Mouse (Mus musculus) T-helper 2 cell (primary cell): ENCODE measurements around the gene Nfib.

Experiments used
- in situ Hi-C: fragments of 300-600 bp; cut with MboI, MseI; formaldehyde crosslinking; loops from one replicate; pipeline ENCODE4 v1.15.1; 2025; ENCODE audit warnings: high pct_unique_total_duplicates

Gene Nfib

GRCm38 (mm10) chr4:82398282-82398681 lies 307.3 kb downstream of the Nfib start:
- in situ Hi-C loops: no loop called here

- in situ Hi-C loops: no loop called here
Measured at GRCm38 (mm10) chr4:82396805-82397204, 308.7 kb downstream of the Nfib start.

DNA sequence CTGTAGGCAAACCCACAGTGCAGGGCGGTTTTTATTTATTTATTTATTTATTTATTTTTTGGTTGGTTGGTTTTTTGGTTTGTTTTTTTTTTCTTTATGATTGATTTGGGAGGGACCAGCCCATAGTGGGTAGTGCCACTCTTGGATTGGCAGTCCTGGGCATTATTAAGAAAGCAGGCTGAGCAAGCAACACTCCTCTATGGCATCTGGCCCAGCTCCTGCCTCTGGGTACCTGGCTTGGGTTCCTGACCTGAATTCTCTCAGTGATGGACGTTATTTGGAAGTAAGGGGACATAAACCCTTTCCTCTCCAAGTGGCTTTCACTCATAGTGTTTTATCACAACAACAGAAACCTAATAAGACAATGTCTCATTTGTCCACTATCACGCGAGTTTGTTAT lies 309.5 kb downstream of the Nfib start:
- in situ Hi-C loops: no loop called here

DNA sequence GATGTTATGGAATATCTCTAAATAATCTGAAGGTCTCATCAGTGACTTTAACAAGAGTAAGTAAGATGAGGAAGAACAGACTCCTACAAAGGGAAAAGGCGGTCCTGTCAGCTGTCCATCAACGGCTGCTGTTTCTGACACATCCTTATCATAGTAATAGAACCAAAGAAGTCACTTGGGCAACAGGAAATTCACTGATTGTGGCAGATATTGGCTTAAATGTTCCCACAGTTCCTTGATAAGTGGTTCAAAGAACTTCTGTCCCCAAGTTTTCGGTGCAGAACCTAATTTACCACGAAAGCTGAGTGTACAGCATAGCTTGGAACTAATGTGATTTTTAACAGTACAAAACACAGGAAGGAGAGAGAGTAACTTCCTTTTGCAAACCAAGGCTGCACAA lies 311.2 kb downstream of the Nfib start:
- in situ Hi-C loops: no loop called here

- in situ Hi-C loops: no loop called here
Measured at GRCm38 (mm10) chr4:82393021-82393420, 312.5 kb downstream of the Nfib start.

DNA sequence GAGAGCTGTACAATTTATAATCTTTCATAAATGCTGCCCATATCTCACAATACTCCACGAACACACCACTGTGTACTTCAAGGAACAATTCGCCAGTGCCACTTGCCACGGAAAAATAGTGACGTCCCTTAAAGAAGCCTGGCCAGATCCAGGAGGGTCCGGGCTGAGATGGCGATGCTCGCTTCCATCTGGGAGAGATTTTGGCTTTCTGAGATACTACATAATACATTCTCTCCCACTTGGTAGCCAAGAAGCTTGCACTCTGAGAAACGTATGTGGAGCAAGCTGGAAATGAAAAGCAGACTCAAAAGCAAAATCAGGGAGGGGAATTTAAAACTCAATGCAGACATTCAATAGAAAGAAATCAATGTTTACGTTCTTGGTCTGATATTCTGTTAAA lies 313.1 kb downstream of the Nfib start:
- in situ Hi-C loops: no loop called here

DNA sequence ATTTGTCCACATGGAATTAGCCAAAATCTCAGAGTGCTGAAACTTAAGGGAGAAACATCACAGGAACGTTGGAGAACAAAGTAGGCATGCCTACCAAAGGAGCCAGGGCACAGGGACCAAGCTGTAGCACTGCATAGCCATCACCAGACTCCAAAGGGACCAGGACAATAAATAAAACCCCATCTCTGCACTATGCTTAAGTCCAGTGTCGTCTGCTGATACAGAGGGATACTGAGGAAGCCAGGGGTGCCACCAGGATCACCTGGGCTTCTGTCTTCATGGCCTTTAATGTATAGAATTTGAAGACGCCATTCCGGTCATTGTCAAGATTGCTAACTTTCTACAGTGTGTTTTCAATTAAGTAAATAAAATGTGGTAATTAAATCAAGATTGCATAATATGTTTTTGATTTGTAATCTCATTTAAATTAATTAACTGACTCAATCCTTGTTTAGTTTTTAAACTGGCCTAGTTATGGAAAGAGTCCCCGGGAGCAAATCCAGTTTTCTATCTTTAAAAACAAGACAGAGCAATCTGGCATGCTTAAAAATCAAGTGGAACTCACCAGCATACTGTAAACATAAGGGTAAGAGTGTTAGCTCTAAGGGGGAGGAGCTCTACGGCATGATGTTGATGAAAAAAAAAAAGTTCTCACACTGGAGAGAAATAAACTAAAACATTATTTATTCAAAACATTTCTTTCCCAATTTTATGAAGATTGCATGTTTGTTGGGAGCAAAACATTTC lies 313.7 kb downstream of the Nfib start:
- in situ Hi-C loops: no loop called here

GRCm38 (mm10) chr4:82390545-82390944 lies 315.0 kb downstream of the Nfib start:
- in situ Hi-C loops: no loop called here

- in situ Hi-C loops: no loop called here
Measured at GRCm38 (mm10) chr4:82389876-82390275, 315.7 kb downstream of the Nfib start.

- in situ Hi-C loops: no loop called here
Measured at GRCm38 (mm10) chr4:82387620-82388019, 317.9 kb downstream of the Nfib start.

DNA sequence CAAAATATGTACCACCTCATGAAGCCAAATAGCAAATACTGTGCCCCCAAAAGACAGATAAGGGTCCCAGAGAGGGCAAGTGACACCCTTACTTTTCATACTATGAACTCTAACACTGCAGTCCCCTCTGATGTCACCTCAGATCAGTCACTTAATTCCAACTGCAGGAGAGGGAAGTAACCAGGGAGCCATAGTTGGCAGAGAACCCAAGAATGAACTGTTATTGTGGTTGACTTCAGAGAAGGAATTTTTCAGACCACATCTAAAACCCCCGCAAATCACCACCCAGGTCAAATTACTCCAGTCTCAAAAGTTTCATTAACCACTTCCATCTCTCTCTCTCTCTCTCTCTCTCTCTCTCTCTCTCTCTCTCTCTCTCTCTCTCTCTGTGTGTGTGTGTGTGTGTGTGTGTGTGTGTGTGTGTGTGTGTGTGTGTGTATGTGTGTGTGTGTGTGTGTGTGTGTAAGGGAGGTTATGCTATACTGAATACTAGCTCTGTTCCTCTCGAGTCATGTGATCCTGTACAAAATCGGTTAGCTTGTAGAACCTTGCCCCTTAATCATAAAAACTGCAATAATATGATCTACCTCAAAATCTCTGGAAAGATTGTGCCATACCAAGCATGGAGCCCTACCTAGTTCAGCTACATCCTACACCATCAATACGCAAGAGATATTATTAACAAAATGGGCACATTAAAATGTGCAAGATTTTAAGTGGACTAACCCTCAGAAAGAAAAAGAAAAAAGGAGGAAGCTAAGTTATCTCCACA lies 319.1 kb downstream of the Nfib start:
- in situ Hi-C loops: no loop called here

- in situ Hi-C loops: no loop called here
Measured at GRCm38 (mm10) chr4:82385638-82386037, 319.9 kb downstream of the Nfib start.

GRCm38 (mm10) chr4:82383991-82384731 lies 321.4 kb downstream of the Nfib start:
- in situ Hi-C loops: no loop called here

DNA sequence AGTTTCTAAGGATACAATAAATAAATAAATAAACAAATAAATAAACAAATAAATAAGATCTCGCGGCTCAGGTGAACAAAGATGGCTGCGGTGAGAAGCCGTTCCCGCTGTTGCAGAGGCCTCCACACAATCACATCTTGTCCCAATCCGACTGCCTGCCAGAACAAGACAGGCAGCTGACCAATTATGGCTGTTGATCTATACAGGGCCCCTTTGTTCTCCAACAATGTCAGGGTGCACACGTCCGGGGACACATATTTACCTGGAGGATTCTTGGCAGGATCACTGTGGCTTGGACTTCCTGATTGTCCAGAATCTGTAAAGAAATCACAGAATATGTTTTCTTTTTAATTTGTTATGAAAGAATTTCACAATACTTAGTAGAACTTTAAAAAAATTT lies 322.2 kb downstream of the Nfib start:
- in situ Hi-C loops: no loop called here

DNA sequence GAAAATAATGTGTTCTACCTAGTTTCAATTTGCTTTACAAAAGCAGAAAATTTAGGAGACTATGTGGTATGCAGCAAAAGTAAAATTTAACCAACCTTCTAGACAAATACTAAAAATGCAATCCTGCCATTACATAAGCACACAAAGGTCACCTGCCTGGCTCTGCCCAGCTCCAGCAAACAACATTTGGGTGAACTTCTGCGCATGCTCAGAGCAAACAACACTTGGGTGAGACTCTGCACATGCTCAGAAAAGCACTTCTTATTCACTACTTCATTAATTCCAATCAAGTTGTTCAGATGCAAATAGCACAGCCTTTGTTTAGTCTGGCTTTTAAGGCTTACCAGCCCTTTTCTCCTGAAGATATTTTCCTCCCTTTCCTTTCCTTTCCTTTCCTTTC lies 323.8 kb downstream of the Nfib start:
- in situ Hi-C loops: no loop called here

- in situ Hi-C loops: no loop called here
Measured at GRCm38 (mm10) chr4:82380578-82380977, 325.0 kb downstream of the Nfib start.

- in situ Hi-C loops: no loop called here
Measured at GRCm38 (mm10) chr4:82378050-82378449, 327.5 kb downstream of the Nfib start.

- in situ Hi-C loops: no loop called here
Measured at GRCm38 (mm10) chr4:82377621-82378020, 327.9 kb downstream of the Nfib start.

GRCm38 (mm10) chr4:82374560-82374959 lies 331.0 kb downstream of the Nfib start:
- in situ Hi-C loops: no loop called here

DNA sequence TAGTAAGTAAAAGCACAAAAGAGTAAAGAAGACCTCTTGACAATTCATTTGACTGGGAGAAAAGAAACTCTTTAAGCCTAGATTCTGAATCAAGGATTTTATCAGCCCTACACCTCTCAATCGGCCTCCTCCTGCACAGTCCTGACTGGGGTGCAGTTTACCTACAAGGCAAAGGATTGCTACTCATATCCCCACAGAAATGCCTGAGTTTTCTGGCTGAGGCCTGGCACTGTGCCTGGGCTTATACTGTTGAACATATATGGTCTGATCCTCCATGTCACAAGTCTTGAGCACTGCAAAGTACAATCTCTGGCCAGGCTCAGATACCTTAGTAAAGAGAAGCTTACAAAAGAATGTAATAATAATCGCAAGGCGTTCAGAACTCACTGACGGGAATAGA lies 333.3 kb downstream of the Nfib start:
- in situ Hi-C loops: no loop called here

GRCm38 (mm10) chr4:82371471-82371870 lies 334.1 kb downstream of the Nfib start:
- in situ Hi-C loops: no loop called here

DNA sequence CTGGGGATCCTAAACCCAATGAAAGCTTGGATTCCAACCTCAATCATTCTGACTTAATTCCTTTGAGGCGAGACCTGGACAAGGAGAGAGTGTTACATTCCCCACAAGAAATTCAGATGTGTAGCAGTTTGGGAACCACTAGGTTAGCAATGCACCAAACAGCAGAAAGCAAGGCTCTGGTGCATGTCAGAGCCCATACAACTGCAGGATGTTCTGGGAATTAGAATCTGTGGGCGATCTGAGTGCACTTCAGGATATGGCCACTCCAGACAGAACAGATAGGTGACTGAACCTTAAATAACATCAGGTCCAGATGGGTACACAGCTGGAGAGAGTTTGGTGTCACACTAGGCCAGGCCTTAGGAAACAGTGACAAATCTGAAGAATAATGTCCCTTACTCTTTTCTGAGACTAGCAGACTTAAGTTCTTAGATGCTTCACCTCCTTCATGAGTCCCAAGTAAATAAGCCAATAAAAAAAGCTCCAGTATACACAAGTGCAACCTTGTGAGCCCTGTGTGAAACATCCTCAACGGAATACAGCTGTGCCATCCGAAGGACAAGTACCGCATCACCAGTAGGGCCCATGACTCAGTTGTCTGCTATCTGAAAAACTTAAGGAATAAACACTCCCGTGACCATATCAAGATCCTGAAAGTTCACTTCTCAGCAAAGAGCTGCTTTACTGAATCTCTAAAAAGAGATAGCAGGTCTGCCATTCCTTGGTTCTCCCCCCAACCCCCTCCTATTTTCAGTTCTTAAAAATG lies 336.4 kb downstream of the Nfib start:
- in situ Hi-C loops: no loop called here
